Comparison of ENCODE assay signal across 27 mouse cellular contexts in the genomic region with DNA sequence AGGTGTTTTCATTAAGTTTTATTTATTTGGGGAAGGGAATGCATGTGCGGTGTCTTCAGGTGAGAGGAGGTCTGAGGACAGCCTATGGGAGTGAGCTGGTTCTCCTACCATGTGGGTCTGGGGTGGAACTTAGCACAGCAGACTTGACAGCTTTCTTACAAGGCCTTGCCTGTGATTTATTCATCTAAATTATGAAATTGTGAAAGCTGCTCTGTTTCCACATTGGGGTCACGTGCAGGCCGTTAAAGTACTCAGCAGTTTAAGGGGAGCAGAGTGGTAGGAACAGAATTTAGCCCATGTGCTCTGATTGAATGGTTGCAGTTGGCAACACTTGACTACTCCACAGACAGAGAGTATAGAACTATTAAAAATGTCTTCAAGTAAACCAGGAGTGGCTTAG. TPM values are rescaled to one million over a fixed set of nuclear protein-coding genes. Genes with fewer than 3 reads are reported as not detected.
A peak's percentile ranks its signal among the peaks of the same experiment; 100 is the strongest.
DNase-seq lines count a peak whose midpoint lies in the region.
"Had no signal": no experiment of that assay in that cellular context is flagged by ENCODE, and none has a peak within 500 bp of the region (broad histone marks: within the 10 kb centered on the region; RNA-seq: fewer than 3 reads in every experiment).

No protein-coding gene starts in this region.

- peak; percentile 53 for DNase-seq in adrenal gland, adult 2 months
- no peak for DNase-seq in adrenal gland, postnatal 4 days (ENCODE audit: low spot score in 2 of 2)
- DNase-seq in adrenal gland, adult 8-10 months, result peak; percentile 31
- no peak for DNase-seq in adrenal gland, postnatal 25 days
- DNase-seq in adrenal gland, postnatal 14 days, result peak; percentile 16
- DNase-seq in adrenal gland, adult 18-20 months (ENCODE audit: low spot score in 2 of 2), result no peak
- DNase-seq in NIH3T3 (ENCODE audit: low read depth), result peak; percentile 8
- DNase-seq in cerebellum, postnatal 4 days (ENCODE audit: low spot score in 2 of 2), result no peak
- DNase-seq: adrenal gland, postnatal 10 days; adrenal gland, postnatal 36 days; B cell, adult 2 months; cerebellum, adult 11 months; cerebellum, adult 11-12 months; cerebellum, adult 18-20 months; cerebellum, adult 2 months; cerebellum, adult 8-10 months; cerebellum, adult 9-10 months; cerebellum, adult 9-11 months; cerebellum, postnatal 10 days; cerebellum, postnatal 14 days had no signal

RNA-seq across cellular contexts. Expression of a gene that starts 8.4 kb away (rescaled TPM):
- total RNA-seq in adrenal gland, adult 2 months (2021), result 10 to 100 TPM; 35.6 to 35.8 TPM
- 2.0 and 2.9 TPM in 2 replicates for polyA plus RNA-seq in adrenal gland, adult 2 months (2012; rRNA removed)
- total RNA-seq in adrenal gland, postnatal 4 days (2021), result 10 to 100 TPM; 67.8 to 69.9 TPM
- 10 to 100 TPM; 36.2 to 57.5 (median 40.1) TPM for total RNA-seq in adrenal gland, adult 8-10 months (2022)
- total RNA-seq in adrenal gland, postnatal 25 days (2021), result 54.1 and 66.4 TPM in 2 replicates
- total RNA-seq in adrenal gland, postnatal 14 days (2021), result 50.9 and 54.6 TPM in 2 replicates
- 10 to 100 TPM; 27.8 to 39.0 TPM for total RNA-seq in adrenal gland, adult 18-20 months (2021)

RNA-seq across cellular contexts. Expression of a gene that starts 8.5 kb away (rescaled TPM):
- total RNA-seq in adrenal gland, adult 2 months (2021), result 100 to 1,000 TPM; 178 to 236 TPM
- polyA plus RNA-seq in adrenal gland, adult 2 months (2012; rRNA removed), result 27.9 and 30.7 TPM in 2 replicates
- 100 to 1,000 TPM; 142 to 143 TPM for total RNA-seq in adrenal gland, postnatal 4 days (2021)
- 100 to 1,000 TPM; 117 to 219 (median 160) TPM for total RNA-seq in adrenal gland, adult 8-10 months (2022)
- 164 TPM in 2 replicates for total RNA-seq in adrenal gland, postnatal 25 days (2021)
- total RNA-seq in adrenal gland, postnatal 14 days (2021), result 206 and 210 TPM in 2 replicates
- total RNA-seq in adrenal gland, adult 18-20 months (2021), result 100 to 1,000 TPM; 165 to 228 TPM

RNA-seq across cellular contexts. Expression of a gene that starts 38.9 kb away (rescaled TPM):
- 1 to 10 TPM; 3.1 to 5.2 TPM for total RNA-seq in adrenal gland, adult 2 months (2021)
- polyA plus RNA-seq in adrenal gland, adult 2 months (2012; rRNA removed), result 0.59 and 0.75 TPM in 2 replicates
- 1 to 10 TPM; 7.4 to 9.3 TPM for total RNA-seq in adrenal gland, postnatal 4 days (2021)
- 1 to 10 TPM; 4.2 to 6.8 (median 5.3) TPM for total RNA-seq in adrenal gland, adult 8-10 months (2022)
- 5.7 and 5.9 TPM in 2 replicates for total RNA-seq in adrenal gland, postnatal 25 days (2021)
- total RNA-seq in adrenal gland, postnatal 14 days (2021), result 3.6 and 5.1 TPM in 2 replicates
- total RNA-seq in adrenal gland, adult 18-20 months (2021), result 1 to 10 TPM; 2.8 to 3.9 TPM

RNA-seq across cellular contexts. Expression of a gene that starts 51.1 kb away (rescaled TPM):
- not detected for total RNA-seq in adrenal gland, adult 2 months (2021)
- polyA plus RNA-seq in adrenal gland, adult 2 months (2012; rRNA removed), result not detected in 2 replicates
- total RNA-seq in adrenal gland, postnatal 4 days (2021), result not detected
- not detected for total RNA-seq in adrenal gland, adult 8-10 months (2022)
- not detected in 2 replicates for total RNA-seq in adrenal gland, postnatal 25 days (2021)
- total RNA-seq in adrenal gland, postnatal 14 days (2021), result not detected in 2 replicates
- total RNA-seq in adrenal gland, adult 18-20 months (2021), result not detected
- total RNA-seq: adrenal gland, postnatal 10 days; adrenal gland, postnatal 36 days; CH12.LX; ES-E14; MEL had no signal
- polyA plus RNA-seq: brain, embryonic 14.5 days; C2C12; CD4-positive, CD25-positive, alpha-beta regulatory T cell, adult 4 months; cerebellum, adult 2 months; G1E had no signal

Comparison
In these comparisons a context has a peak if more than half of its experiments do, and no peak if none do; other contexts are left out.
1. DNase-seq: peak in adrenal gland, adult 2 months (single experiment), adrenal gland, adult 8-10 months (single experiment), adrenal gland, postnatal 14 days (single experiment) and NIH3T3 (single experiment); none in adrenal gland, postnatal 4 days (0 of 2), adrenal gland, postnatal 25 days (single experiment), adrenal gland, adult 18-20 months (0 of 2) and cerebellum, postnatal 4 days (0 of 2).